ENCODE assay signal across 8 mouse cellular contexts in genomic region chr11:86993041-86994037, GRCm38 (mm10). TPM values are rescaled to one million over a fixed set of nuclear protein-coding genes. Genes with fewer than 3 reads are reported as not detected.
DNase-seq lines count a peak whose midpoint lies in the region; ATAC-seq and TF ChIP-seq lines count a peak whose summit lies in the region.

Ypel2 (minus strand) TSS chr11:86993707.

- DNase-seq in CD8-positive naive resting alpha-beta T cell, adult 2 months (ENCODE audit: low read depth in 2 of 2, low spot score in 2 of 2), result peak; percentile 70 to 75
- DNase-seq in forebrain, embryonic 11.5 days (ENCODE audit: low spot score), result peak; percentile 99
- peak; percentile 97 to 99 for DNase-seq in kidney, postnatal 25 days
- DNase-seq in liver, embryonic 14.5 days (ENCODE audit: low read depth in 3 of 3, low spot score in 3 of 3), result peak; percentile 57 to 65 (median 63)
- DNase-seq in neural tube, embryonic 10.5 days (ENCODE audit: extremely low spot score, low spot score), result peak; percentile 95

- peaks cover 19% of the 10 kb centered on the region for H3K4me1 ChIP-seq in brown adipose tissue, adult 24 weeks (ENCODE audit: control insufficient read depth, insufficient read depth, insufficient read length, low read length)
- H3K4me1 ChIP-seq in forebrain, embryonic 11.5 days (replicated peaks; ENCODE audit: control insufficient read depth, insufficient read depth, low read length), result peaks cover 17% of the 10 kb centered on the region
- peaks cover 46% of the 10 kb centered on the region for H3K4me1 ChIP-seq in heart, embryonic 16.5 days (ENCODE audit: control insufficient read depth, insufficient read depth, low read length)
- H3K4me1 ChIP-seq in liver, embryonic 14.5 days (replicated peaks; ENCODE audit: control insufficient read depth in 2 of 2, insufficient read depth in 2 of 2, low read length in 1 of 2), result peaks cover 3 to 11% of the 10 kb centered on the region in 2 experiments; a peak in 3 of 4 replicates
- peaks cover 11% of the 10 kb centered on the region; the same call in 1 of the 2 replicates for H3K4me1 ChIP-seq in stomach, embryonic 15.5 days

- ATAC-seq in forebrain, embryonic 11.5 days (replicated peaks; ENCODE audit: low FRiP score), result peak; percentile 99
- peak; percentile 99 for ATAC-seq in heart, embryonic 16.5 days (replicated peaks; ENCODE audit: extremely low read depth, insufficient read depth, low FRiP score)
- ATAC-seq in liver, embryonic 14.5 days (ENCODE audit: insufficient read depth), result peak; percentile 94
- peak; percentile 98 for ATAC-seq in stomach, embryonic 15.5 days (ENCODE audit: insufficient read depth, low FRiP score, low read depth)

- 1% methylated on average over 96 of the region's 96 CpGs for WGBS in forebrain, embryonic 11.5 days
- under 1% methylated on average over 93 of the region's 96 CpGs for WGBS in heart, embryonic 16.5 days
- whole genome bisulfite sequencing in liver, embryonic 14.5 days (ENCODE audit: insufficient replicate concordance), result under 1% methylated on average over 95 of the region's 96 CpGs
- under 1% methylated on average over 92 of the region's 96 CpGs for WGBS in stomach, embryonic 15.5 days

- H3K36me3 ChIP-seq in forebrain, embryonic 11.5 days (ENCODE audit: control insufficient read depth, insufficient read depth, low read length), result no peaks in the 10 kb centered on the region
- no peaks in the 10 kb centered on the region for H3K36me3 ChIP-seq in heart, embryonic 16.5 days (ENCODE audit: control insufficient read depth, insufficient read depth)
- H3K36me3 ChIP-seq in liver, embryonic 14.5 days (replicated peaks; ENCODE audit: control insufficient read depth, insufficient read depth, low read depth), result no peaks in the 10 kb centered on the region
- no peaks in the 10 kb centered on the region for H3K36me3 ChIP-seq in stomach, embryonic 15.5 days

- H3K9me3 ChIP-seq in forebrain, embryonic 11.5 days (ENCODE audit: control insufficient read depth, low read length), result no peaks in the 10 kb centered on the region
- H3K9me3 ChIP-seq in heart, embryonic 16.5 days (replicated peaks; ENCODE audit: control insufficient read depth, low read length), result no peaks in the 10 kb centered on the region
- H3K9me3 ChIP-seq in liver, embryonic 14.5 days (ENCODE audit: control insufficient read depth, low read length), result no peaks in the 10 kb centered on the region
- H3K9me3 ChIP-seq in stomach, embryonic 15.5 days, result no peaks in the 10 kb centered on the region

- peak within 1 kb of the TSS; percentile 92 for H3K4me3 ChIP-seq in brown adipose tissue, adult 24 weeks (ENCODE audit: insufficient read depth, low read depth, low read length)
- H3K4me3 ChIP-seq in forebrain, embryonic 11.5 days (ENCODE audit: low read depth, low read length), result peak within 1 kb of the TSS; percentile 89
- peak within 1 kb of the TSS; percentile 97 for H3K4me3 ChIP-seq in heart, embryonic 16.5 days (ENCODE audit: low read length)
- H3K4me3 ChIP-seq in liver, embryonic 14.5 days (ENCODE audit: insufficient read depth in 1 of 2, low read depth in 2 of 2, low read length in 2 of 2), result peak within 1 kb of the TSS; percentile 63 to 78
- peak within 1 kb of the TSS; percentile 98 for H3K4me3 ChIP-seq in stomach, embryonic 15.5 days (replicated peaks)

- peak within 1 kb of the TSS; percentile 98 for H3K4me2 ChIP-seq in forebrain, embryonic 11.5 days (ENCODE audit: low read depth, low read length, severe bottlenecking)
- peak within 1 kb of the TSS; percentile 75 for H3K4me2 ChIP-seq in heart, embryonic 16.5 days (ENCODE audit: low read depth, low read length)
- peak within 1 kb of the TSS; percentile 90 for H3K4me2 ChIP-seq in liver, embryonic 14.5 days (ENCODE audit: low read depth)
- H3K4me2 ChIP-seq in stomach, embryonic 15.5 days, result peak within 1 kb of the TSS; percentile 87

- TF ChIP-seq EP300 in liver, embryonic 14.5 days (IDR thresholded peaks at IDR 0.05; ENCODE audit: low read depth), result no peak

- H3K27ac ChIP-seq in brown adipose tissue, adult 24 weeks (replicated peaks; ENCODE audit: low read depth, low read length), result peak within 1 kb of the TSS; percentile 78
- peak within 1 kb of the TSS; percentile 81 for H3K27ac ChIP-seq in forebrain, embryonic 11.5 days (ENCODE audit: low read depth, low read length)
- peak within 1 kb of the TSS; percentile 98 for H3K27ac ChIP-seq in heart, embryonic 16.5 days (ENCODE audit: low read length)
- no peak within 1 kb of the TSS for H3K27ac ChIP-seq in liver, embryonic 14.5 days
- peak within 1 kb of the TSS; percentile 94 for H3K27ac ChIP-seq in stomach, embryonic 15.5 days

- no peak for TF ChIP-seq CTCF in liver, embryonic 14.5 days (IDR thresholded peaks at IDR 0.05; ENCODE audit: low read depth)

- H3K27me3 ChIP-seq in forebrain, embryonic 11.5 days (ENCODE audit: control insufficient read depth, insufficient read depth, low read length), result no peaks in the 10 kb centered on the region; the same call in 1 of the 2 replicates
- H3K27me3 ChIP-seq in heart, embryonic 16.5 days (ENCODE audit: control insufficient read depth, insufficient read depth, low read length), result no peaks in the 10 kb centered on the region
- H3K27me3 ChIP-seq in liver, embryonic 14.5 days (ENCODE audit: control insufficient read depth, insufficient read depth, low read length), result no peaks in the 10 kb centered on the region; the same call in 1 of the 2 replicates
- no peaks in the 10 kb centered on the region for H3K27me3 ChIP-seq in stomach, embryonic 15.5 days (replicated peaks)

- H3K9ac ChIP-seq in forebrain, embryonic 11.5 days (ENCODE audit: low read length), result peak within 1 kb of the TSS; percentile 67
- peak within 1 kb of the TSS; percentile 97 for H3K9ac ChIP-seq in heart, embryonic 16.5 days (ENCODE audit: low read length)
- peak within 1 kb of the TSS; percentile 53 for H3K9ac ChIP-seq in liver, embryonic 14.5 days (replicated peaks)
- peak within 1 kb of the TSS; percentile 82 for H3K9ac ChIP-seq in stomach, embryonic 15.5 days

RNA-seq across cellular contexts. Expression of gene Ypel2, which starts in this region (rescaled TPM):
- 9.6 and 11.2 TPM in 2 replicates for polyA plus RNA-seq in brown adipose tissue, adult 24 weeks (2012; ENCODE audit: insufficient read depth, insufficient read length, missing spikeins)
- 5.4 and 6.0 TPM in 2 replicates for polyA plus RNA-seq in forebrain, embryonic 11.5 days (2014; fragmentation: Nextera tagmentation; extraction: Ambion mirVana)
- polyA plus RNA-seq in heart, embryonic 16.5 days (2015; fragmentation: Nextera tagmentation; extraction: Ambion mirVana), result 22.5 and 24.2 TPM in 2 replicates
- polyA plus RNA-seq in liver, embryonic 14.5 days (2012; rRNA removed), result 0.55 and 0.70 TPM in 2 replicates
- 0.83 and 0.94 TPM in 2 replicates for polyA plus RNA-seq in liver, embryonic 14.5 days (2014; fragmentation: Nextera tagmentation; extraction: Ambion mirVana)
- polyA plus RNA-seq in stomach, embryonic 15.5 days (2015; fragmentation: Nextera tagmentation; extraction: Ambion mirVana), result 7.7 and 10.0 TPM in 2 replicates

Comparison
In these comparisons a context has a peak if more than half of its experiments do, and no peak if none do; other contexts are left out.
1. Peak in DNase-seq, ATAC-seq, H3K4me3 ChIP-seq, H3K9ac ChIP-seq and H3K4me2 ChIP-seq in liver, embryonic 14.5 days; RNA of the gene not detected or under 1 TPM.